Mouse (Mus musculus) bone marrow macrophage, adult 2 months (primary cell): ENCODE results near the gene Zfp280c. TPM values are rescaled to one million over a fixed set of nuclear protein-coding genes. Genes with fewer than 3 reads are reported as not detected.

Source experiments
- H3K27ac ChIP-seq: 2 replicates; pipeline ENCODE4 v1.5.1; 2012; ENCODE audit warnings: low read depth, low read length; ENCODE audit not compliant: insufficient read depth
- H3K4me1 ChIP-seq: 2 replicates; pipeline ENCODE4 v1.6.1; 2012; ENCODE audit warnings: low read length; ENCODE audit not compliant: control insufficient read depth, insufficient read depth
- H3K4me3 ChIP-seq: 2 replicates; pipeline ENCODE4 v1.5.1; 2012; ENCODE audit warnings: mild to moderate bottlenecking, low read length, moderate library complexity; ENCODE audit not compliant: insufficient read depth
- CTCF ChIP-seq: IDR thresholded peaks from 2 replicates; pipeline ENCODE4 v1.5.1; 2012; ENCODE audit warnings: low read depth, mild to moderate bottlenecking, low read length, moderate library complexity
- POLR2A ChIP-seq: IDR thresholded peaks from 2 replicates; pipeline ENCODE4 v1.6.1; 2012; ENCODE audit warnings: mild to moderate bottlenecking, low read depth, low read length, borderline replicate concordance
- polyA plus RNA-seq: library from polyadenylated mRNA; stranded (reverse); fragments of >200 nt; gene quantifications from 2 replicates; pipeline ENCODE4 v1.2.4, GENCODE M21; 2012; ENCODE audit not compliant: missing spikeins, insufficient read depth, insufficient read length

The Zfp280c gene
- 8.1 and 11.4 TPM in 2 replicates for polyA plus RNA-seq

DNA sequence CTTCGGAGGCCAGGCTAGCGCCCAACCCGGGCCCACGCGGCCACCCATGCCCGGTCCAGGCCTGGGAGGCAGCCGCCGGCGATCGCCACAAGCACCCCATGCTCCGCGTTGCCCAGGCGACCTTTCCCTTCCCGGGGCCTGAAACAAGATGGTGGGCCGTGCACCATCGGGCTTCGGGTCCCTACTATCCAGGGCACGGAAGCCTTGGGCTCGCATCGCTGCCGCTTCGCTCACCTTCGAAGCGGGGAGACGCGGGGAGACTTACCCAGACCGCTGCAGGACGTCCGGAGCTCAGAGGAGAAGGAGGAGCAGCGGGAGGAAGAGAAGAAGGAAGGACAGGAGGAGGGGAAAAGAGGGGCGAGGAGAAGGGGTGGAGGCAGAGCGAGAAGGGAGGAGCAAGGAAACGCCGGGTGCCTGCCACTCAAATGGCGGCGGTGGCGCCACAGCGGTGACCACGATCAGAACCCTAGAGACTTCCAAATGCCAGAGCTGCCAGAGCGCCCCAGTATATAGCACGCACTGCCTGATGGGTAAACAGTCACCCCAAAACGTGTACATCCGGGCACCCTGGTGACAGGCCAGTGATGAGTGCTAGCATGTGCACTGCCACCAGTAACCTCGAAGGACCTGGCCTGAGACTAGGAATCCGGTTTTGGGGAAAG is at the start of gene Zfp280c:
Gene Zfp280c, minus strand, starts transcription at position 406 of the 662 bp plus-strand sequence.
- peak within 1 kb of the TSS; percentile 21; the same call in 1 of the 2 replicates for H3K27ac ChIP-seq
- H3K4me1 ChIP-seq = 0 out of 2 replicates have a peak, but pooled peaks cover 3% of the 10 kb centered on the region
- no peak for TF ChIP-seq POLR2A
- no peak for TF ChIP-seq CTCF
- peak within 1 kb of the TSS; percentile 82 for H3K4me3 ChIP-seq

DNA sequence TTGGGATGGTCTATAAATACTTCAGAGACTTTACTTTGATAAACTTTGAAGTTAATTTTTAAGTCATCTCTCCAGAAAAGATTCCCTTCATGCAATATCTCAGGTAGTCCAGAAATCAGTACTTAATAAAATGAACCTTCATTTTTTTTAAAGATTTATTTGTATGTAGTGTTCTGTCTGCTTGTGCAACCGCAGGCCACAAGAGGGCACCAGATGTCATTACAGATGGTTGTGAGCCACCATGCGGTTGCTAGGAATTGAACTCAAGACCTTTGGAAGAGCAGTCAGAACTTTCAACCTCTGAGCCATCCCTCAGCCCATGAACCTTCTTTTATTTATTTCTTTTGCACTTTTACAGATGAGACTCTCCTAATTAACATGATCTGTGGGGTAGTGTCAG is 42.7 kb upstream of the Zfp280c start:
- 0 out of 2 replicates have a peak, but pooled peaks have one; percentile 10 for TF ChIP-seq CTCF
- TF ChIP-seq POLR2A = no peak
- H3K4me1 ChIP-seq = no peaks in the 10 kb centered on the region
- no peak overlapping the region for H3K4me3 ChIP-seq
- H3K27ac ChIP-seq = no peak overlapping the region

DNA sequence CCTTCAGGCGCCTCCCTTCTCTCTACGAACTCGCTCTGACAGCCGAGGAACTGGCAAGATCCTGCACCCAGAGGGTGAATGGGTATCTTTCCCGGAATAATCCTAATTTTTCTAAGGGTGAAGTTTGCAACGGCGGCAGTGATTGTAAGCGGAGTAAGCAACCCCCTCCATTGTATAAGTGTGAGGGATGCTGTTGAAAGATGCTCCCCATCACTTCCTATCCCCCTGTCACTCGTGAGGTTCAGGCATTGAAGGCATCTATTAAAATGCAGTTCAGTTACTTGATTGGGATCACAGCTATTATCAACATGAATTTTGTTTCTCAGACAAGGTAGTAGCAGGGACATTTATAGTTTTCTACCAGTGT is 29.7 kb upstream of the Zfp280c start:
- TF ChIP-seq POLR2A (no peak), CTCF (no peak)
- no peak overlapping the region for H3K27ac ChIP-seq
- H3K4me3 ChIP-seq = peak overlapping the region; percentile 78
- no peaks in the 10 kb centered on the region for H3K4me1 ChIP-seq

DNA sequence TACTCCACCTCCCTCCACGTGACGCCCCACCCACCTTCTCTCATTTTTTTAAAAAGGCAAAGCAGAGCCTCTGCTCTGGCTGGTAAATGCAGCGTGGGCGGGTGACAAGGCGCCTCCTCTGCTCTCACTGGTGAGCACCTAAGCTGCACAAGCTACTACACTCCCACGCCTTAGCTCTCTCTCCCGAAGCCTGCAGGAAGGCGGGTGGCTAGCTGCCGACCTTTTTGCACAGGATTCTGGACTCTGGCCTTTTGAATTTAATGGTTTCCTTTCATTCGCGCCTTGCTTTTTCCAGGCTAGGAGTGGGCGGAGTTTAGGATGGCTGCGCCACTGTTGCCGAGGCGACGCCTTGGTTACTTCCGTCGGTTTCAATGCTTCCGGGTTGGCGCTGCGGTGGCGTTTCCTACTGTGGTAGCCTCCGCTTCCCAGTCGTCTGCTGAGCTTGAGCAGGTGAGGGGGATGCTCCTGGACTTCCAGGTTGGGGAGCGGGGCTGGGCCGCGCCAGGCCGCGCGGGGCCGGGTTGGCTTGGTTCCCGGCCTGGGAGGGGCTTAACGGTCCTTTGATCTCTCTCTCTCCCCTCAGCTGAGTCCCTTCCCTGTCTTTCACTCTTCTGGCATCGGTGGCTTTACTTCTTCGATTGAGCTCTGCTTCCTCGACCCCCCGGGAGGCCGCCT is 29.2 kb upstream of the Zfp280c start, which contains the start of gene Slc25a14:
Gene Slc25a14, plus strand, starts transcription at position 35 of the 675 bp plus-strand sequence.
- peak within 1 kb of the TSS; percentile 78 for H3K4me3 ChIP-seq
- TF ChIP-seq POLR2A (no peak), CTCF (no peak)
- H3K27ac ChIP-seq = peak within 1 kb of the TSS; percentile 50
- H3K4me1 ChIP-seq = no peaks in the 10 kb centered on the region

DNA sequence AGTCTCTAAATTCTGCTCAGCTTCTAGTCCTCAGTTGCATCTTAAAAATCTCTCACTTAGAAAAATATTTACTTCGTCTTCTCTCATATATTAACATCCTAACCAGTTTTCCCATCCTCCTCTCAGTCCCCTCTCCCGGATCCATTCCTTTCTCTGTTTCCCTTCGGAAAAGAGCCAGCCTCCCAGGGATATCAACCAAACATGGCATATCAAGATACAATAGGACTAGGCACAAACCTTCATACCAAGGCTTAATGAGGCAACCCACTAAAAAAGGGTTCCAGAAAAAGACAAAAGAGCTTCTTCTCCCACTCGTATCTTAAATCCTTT is 28.7 kb upstream of the Zfp280c start:
- TF ChIP-seq CTCF (no peak), POLR2A (no peak)
- peak overlapping the region; percentile 50 for H3K27ac ChIP-seq
- peak overlapping the region; percentile 78 for H3K4me3 ChIP-seq
- H3K4me1 ChIP-seq = no peaks in the 10 kb centered on the region

DNA sequence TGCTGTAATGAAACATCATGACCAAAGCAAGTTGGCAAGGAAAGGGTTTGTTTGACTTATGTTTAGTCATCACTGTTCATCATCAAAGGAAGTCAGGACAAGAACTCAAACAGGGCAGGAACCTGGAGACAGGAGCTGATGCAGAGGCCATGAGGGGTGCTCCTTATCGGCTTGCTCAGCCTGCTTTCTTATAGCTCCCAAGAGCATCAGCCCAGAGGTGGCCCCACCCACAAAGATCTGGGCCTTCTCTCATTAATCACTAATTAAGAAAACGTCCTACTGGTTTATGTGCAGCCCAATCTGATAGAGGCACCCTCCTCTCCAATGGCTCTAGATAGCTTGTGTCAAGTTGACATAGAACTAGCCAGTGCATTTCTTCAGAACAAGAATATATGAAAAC is 10.6 kb upstream of the Zfp280c start:
- Histone ChIP-seq H3K27ac (no peak overlapping the region), H3K4me1 (no peaks in the 10 kb centered on the region), H3K4me3 (no peak overlapping the region)
- TF ChIP-seq CTCF (no peak), POLR2A (no peak)

DNA sequence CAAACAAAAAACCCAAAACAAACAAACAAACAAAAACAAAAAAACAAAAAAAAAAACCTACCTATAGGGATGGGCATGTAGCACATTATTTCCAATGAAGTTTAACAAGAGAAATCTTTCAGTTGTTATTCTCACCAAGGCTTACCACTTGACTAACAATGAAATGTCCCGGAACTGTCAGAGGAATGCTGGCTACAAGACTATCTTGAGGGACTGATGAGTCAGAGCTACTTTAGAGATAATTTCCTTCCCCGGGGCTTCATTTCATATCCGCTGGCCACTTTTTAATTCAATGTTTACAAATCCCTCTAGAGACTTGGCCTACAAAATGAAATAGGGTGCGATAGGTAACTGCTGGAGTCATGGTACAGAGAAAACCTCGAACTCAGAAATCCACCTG is 2.6 kb upstream of the Zfp280c start:
- H3K4me1 ChIP-seq = 0 out of 2 replicates have a peak, but pooled peaks cover 3% of the 10 kb centered on the region
- no peak overlapping the region for H3K27ac ChIP-seq
- no peak for TF ChIP-seq POLR2A
- no peak for TF ChIP-seq CTCF
- H3K4me3 ChIP-seq = no peak overlapping the region

DNA sequence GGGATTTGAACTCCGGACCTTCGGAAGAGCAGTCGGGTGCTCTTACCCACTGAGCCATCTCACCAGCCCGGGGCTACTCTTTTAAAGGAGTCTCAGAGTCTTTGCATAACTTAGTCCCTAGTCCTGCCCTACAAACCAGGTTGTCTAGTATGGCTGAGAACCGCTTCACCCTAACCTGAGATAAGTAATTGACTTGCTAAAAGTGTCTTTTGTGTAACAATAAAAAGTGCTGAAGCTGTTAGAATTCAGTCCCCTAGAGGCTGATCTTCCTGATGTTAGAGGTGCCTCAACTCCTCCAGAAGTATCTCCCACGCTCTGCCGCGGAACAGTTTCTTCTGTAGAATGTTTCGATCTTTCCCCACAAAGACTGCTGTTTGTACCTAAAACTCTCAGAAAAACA is 1.7 kb upstream of the Zfp280c start:
- TF ChIP-seq POLR2A (no peak), CTCF (no peak)
- 0 out of 2 replicates have a peak, but pooled peaks cover 3% of the 10 kb centered on the region for H3K4me1 ChIP-seq
- no peak overlapping the region for H3K27ac ChIP-seq
- no peak overlapping the region for H3K4me3 ChIP-seq

DNA sequence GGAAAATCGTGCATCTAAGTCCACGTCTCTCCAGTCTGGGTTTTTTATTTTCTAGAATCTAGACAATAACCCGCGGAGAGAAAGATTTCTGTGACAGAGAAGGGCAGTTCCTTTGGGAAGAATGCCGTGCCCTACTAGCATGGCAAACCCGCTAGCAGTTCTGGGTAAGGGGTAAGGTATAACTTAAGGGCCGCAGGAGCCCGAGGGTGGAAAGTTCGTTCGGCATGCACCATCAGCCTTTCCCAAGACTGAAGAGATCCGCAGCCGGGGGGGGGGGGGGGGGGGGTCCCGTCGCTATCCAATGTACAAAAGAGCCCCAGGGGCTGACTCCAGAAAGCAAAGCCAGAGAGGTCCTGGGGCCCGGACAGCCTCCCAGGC is 594 bp downstream of the Zfp280c start:
- Histone ChIP-seq H3K4me1 (0 out of 2 replicates have a peak, but pooled peaks cover 3% of the 10 kb centered on the region), H3K27ac (no peak overlapping the region; the same call in 1 of the 2 replicates), H3K4me3 (peak overlapping the region; percentile 82)
- TF ChIP-seq CTCF (no peak), POLR2A (no peak)

DNA sequence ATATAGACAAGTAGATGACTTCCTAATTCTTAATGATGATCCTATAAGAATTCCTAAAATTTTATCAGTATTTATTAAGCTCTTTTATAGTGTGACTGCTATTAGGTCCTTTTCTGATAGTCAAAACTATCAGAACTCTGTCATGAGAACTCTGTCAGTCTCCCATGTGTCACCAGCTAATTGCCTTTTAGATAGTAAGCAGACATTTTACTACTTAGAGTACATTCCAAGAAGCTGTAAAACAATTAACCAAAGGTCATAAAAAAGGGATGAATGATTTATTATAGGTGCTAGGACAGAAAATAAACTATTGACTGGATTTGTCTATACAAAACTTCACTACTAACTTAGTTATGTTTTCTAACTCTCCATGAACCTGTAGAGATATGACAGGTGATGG is 11.0 kb downstream of the Zfp280c start:
- Histone ChIP-seq H3K4me3 (no peak overlapping the region), H3K4me1 (no peaks in the 10 kb centered on the region), H3K27ac (no peak overlapping the region)
- no peak for TF ChIP-seq POLR2A
- TF ChIP-seq CTCF = no peak
